Mouse (Mus musculus) limb, embryonic 10.5 days (tissue): ENCODE data around the gene Junb. TPM values are rescaled to one million over a fixed set of nuclear protein-coding genes. Genes with fewer than 3 reads are reported as not detected.

Source experiments
- DNase-seq: peaks from one replicate; pipeline ENCODE4 v3.0.0-alpha.2; 2017; ENCODE audit warnings: low spot score
- H3K27ac ChIP-seq: fragments of 300-500 bp; sonication (generic); 2 replicates; pipeline ENCODE4 v1.5.1; 2016; ENCODE audit warnings: mild to moderate bottlenecking
- H3K27me3 ChIP-seq: fragments of 300-500 bp; sonication (generic); 2 replicates; pipeline ENCODE4 v1.6.1; 2016; ENCODE audit warnings: low read depth, mild to moderate bottlenecking; ENCODE audit not compliant: poor library complexity, severe bottlenecking
- H3K36me3 ChIP-seq: fragments of 300-500 bp; sonication (generic); 2 replicates; pipeline ENCODE4 v1.6.1; 2016; ENCODE audit warnings: mild to moderate bottlenecking, moderate library complexity
- H3K4me1 ChIP-seq: fragments of 300-500 bp; sonication (generic); 2 replicates; pipeline ENCODE4 v1.6.1; 2016
- H3K4me3 ChIP-seq: fragments of 300-500 bp; sonication (generic); 2 replicates; pipeline ENCODE4 v1.5.1; 2016; ENCODE audit warnings: mild to moderate bottlenecking, moderate library complexity
- H3K9me3 ChIP-seq: fragments of 300-500 bp; sonication (generic); replicated peaks from 2 replicates; pipeline ENCODE4 v1.6.1; 2016; ENCODE audit warnings: mild to moderate bottlenecking
- WGBS: fragments of 180-500 bp; shearing (Covaris S2); methylation state at CpG from one replicate; pipeline ENCODE4 v1.1.7; 2016; 5-methylcytosine and 5-hydroxymethylcytosine counted together
- polyA plus RNA-seq: library from polyadenylated mRNA; unstranded; fragments of >200 nt; fragmentation: Nextera tagmentation; extraction: Ambion mirVana; gene quantifications from 2 replicates; pipeline ENCODE4 v1.2.1, GENCODE M21; 2016

Junb gene
- polyA plus RNA-seq, 1 experiment from 2014 or later = 9.9 TPM

- peaks cover 49% of the 10 kb centered on the region for H3K36me3 ChIP-seq
- peaks cover 22% of the 10 kb centered on the region for H3K27me3 ChIP-seq
- no peak overlapping the region for H3K27ac ChIP-seq
- no peak overlapping the region for H3K4me3 ChIP-seq
- peaks cover 61% of the 10 kb centered on the region for H3K4me1 ChIP-seq
- H3K9me3 ChIP-seq = no peaks in the 10 kb centered on the region
- 82% methylated on average over 8 of the region's 8 CpGs for WGBS
- DNase-seq = no peak
Observed at GRCm38 (mm10) chr8:84974543-84975142, 3.9 kb downstream of the Junb start.

GRCm38 (mm10) chr8:84973803-84974542, 4.5 kb downstream of the Junb start:
- WGBS = 77% methylated on average over 4 of the region's 4 CpGs
- DNase-seq = peak; percentile 57
- Histone ChIP-seq H3K36me3 (peaks cover 49% of the 10 kb centered on the region), H3K9me3 (no peaks in the 10 kb centered on the region), H3K27me3 (peaks cover 21% of the 10 kb centered on the region), H3K4me3 (no peak overlapping the region), H3K27ac (no peak overlapping the region), H3K4me1 (peaks cover 55% of the 10 kb centered on the region)

- Histone ChIP-seq H3K36me3 (peaks cover 49% of the 10 kb centered on the region), H3K27me3 (peaks cover 13% of the 10 kb centered on the region), H3K27ac (no peak overlapping the region), H3K4me3 (no peak overlapping the region), H3K9me3 (no peaks in the 10 kb centered on the region), H3K4me1 (peaks cover 55% of the 10 kb centered on the region)
- DNase-seq = no peak
- 96% methylated on average over 1 of the region's 1 CpGs for WGBS
Observed at GRCm38 (mm10) chr8:84973079-84973478, 5.4 kb downstream of the Junb start.

- no peak for DNase-seq
- Histone ChIP-seq H3K36me3 (peaks cover 49% of the 10 kb centered on the region), H3K9me3 (no peaks in the 10 kb centered on the region), H3K4me1 (peaks cover 50% of the 10 kb centered on the region), H3K27me3 (no peaks in the 10 kb centered on the region), H3K4me3 (peak overlapping the region; percentile 69), H3K27ac (peak overlapping the region; percentile 97)
- 76% methylated on average over 5 of the region's 5 CpGs for WGBS
Observed at GRCm38 (mm10) chr8:84970913-84971312, 7.6 kb downstream of the Junb start.

- Histone ChIP-seq H3K4me3 (peak overlapping the region; percentile 69), H3K27ac (peak overlapping the region; percentile 97), H3K27me3 (no peaks in the 10 kb centered on the region), H3K36me3 (peaks cover 49% of the 10 kb centered on the region), H3K9me3 (no peaks in the 10 kb centered on the region), H3K4me1 (peaks cover 46% of the 10 kb centered on the region)
- 16% methylated on average over 21 of the region's 21 CpGs for WGBS
- peak; percentile 63 for DNase-seq
Observed at GRCm38 (mm10) chr8:84970135-84970790, 8.3 kb downstream of the Junb start.

- Histone ChIP-seq H3K4me3 (peak within 1 kb of the TSS; percentile 69), H3K9me3 (no peaks in the 10 kb centered on the region), H3K27me3 (no peaks in the 10 kb centered on the region), H3K36me3 (peaks cover 42% of the 10 kb centered on the region), H3K27ac (peak within 1 kb of the TSS; percentile 97), H3K4me1 (peaks cover 51% of the 10 kb centered on the region)
- peak; percentile 90 for DNase-seq
- under 1% methylated on average over 54 of the region's 56 CpGs for WGBS
Observed at GRCm38 (mm10) chr8:84969241-84970134, 9.0 kb downstream of the Junb start, which contains the start of the genes Gm49661, Prdx2 and Rnaseh2a. Gene Gm49661 (minus strand): TSS chr8:84969433. Gene Prdx2 (plus strand): TSS chr8:84969587. Gene Rnaseh2a (minus strand): TSS chr8:84969767.

- Histone ChIP-seq H3K4me1 (peaks cover 47% of the 10 kb centered on the region), H3K27me3 (no peaks in the 10 kb centered on the region), H3K27ac (peak overlapping the region; percentile 97), H3K9me3 (no peaks in the 10 kb centered on the region), H3K4me3 (peak overlapping the region; percentile 69), H3K36me3 (peaks cover 42% of the 10 kb centered on the region)
- 26% methylated on average over 2 of the region's 2 CpGs for WGBS
- DNase-seq = no peak
Observed at GRCm38 (mm10) chr8:84968650-84969049, 9.9 kb downstream of the Junb start.

- WGBS = 91% methylated on average over 13 of the region's 13 CpGs
- Histone ChIP-seq H3K4me3 (0 out of 2 replicates have a peak overlapping the region, but pooled peaks have one; percentile 4), H3K36me3 (peaks cover 40% of the 10 kb centered on the region), H3K27ac (no peak overlapping the region), H3K27me3 (no peaks in the 10 kb centered on the region), H3K9me3 (no peaks in the 10 kb centered on the region), H3K4me1 (peaks cover 47% of the 10 kb centered on the region)
- DNase-seq = no peak
Observed at GRCm38 (mm10) chr8:84967532-84968304, 10.8 kb downstream of the Junb start.

GRCm38 (mm10) chr8:84966603-84967002, 11.9 kb downstream of the Junb start:
- Histone ChIP-seq H3K4me1 (peaks cover 47% of the 10 kb centered on the region), H3K27ac (peak overlapping the region; percentile 2; the same call in 1 of the 2 replicates), H3K9me3 (no peaks in the 10 kb centered on the region), H3K27me3 (no peaks in the 10 kb centered on the region), H3K36me3 (peaks cover 39% of the 10 kb centered on the region), H3K4me3 (peak overlapping the region; percentile 68)
- 51% methylated on average over 3 of the region's 3 CpGs for WGBS
- DNase-seq = peak; percentile 30

- Histone ChIP-seq H3K4me3 (peak overlapping the region; percentile 68), H3K4me1 (peaks cover 40% of the 10 kb centered on the region), H3K36me3 (peaks cover 39% of the 10 kb centered on the region), H3K27me3 (no peaks in the 10 kb centered on the region), H3K9me3 (no peaks in the 10 kb centered on the region), H3K27ac (peak overlapping the region; percentile 78)
- under 1% methylated on average over 41 of the region's 41 CpGs for WGBS
- peak; percentile 94 for DNase-seq
Observed at GRCm38 (mm10) chr8:84965731-84966291, 12.7 kb downstream of the Junb start.

- Histone ChIP-seq H3K36me3 (peaks cover 49% of the 10 kb centered on the region), H3K4me1 (peaks cover 32% of the 10 kb centered on the region), H3K9me3 (no peaks in the 10 kb centered on the region), H3K27me3 (no peaks in the 10 kb centered on the region), H3K27ac (no peak overlapping the region), H3K4me3 (no peak overlapping the region)
- WGBS = 88% methylated on average over 4 of the region's 4 CpGs
- no peak for DNase-seq
Observed at GRCm38 (mm10) chr8:84963952-84964351, 14.6 kb downstream of the Junb start.
